Mouse (Mus musculus) right cerebral cortex, postnatal 4 days (tissue): ENCODE results near the gene Bcl11b.

Experiments
- DNase-seq: peaks from one replicate; pipeline ENCODE4 v3.0.0-alpha.2; 2022

The Bcl11b gene

DNA sequence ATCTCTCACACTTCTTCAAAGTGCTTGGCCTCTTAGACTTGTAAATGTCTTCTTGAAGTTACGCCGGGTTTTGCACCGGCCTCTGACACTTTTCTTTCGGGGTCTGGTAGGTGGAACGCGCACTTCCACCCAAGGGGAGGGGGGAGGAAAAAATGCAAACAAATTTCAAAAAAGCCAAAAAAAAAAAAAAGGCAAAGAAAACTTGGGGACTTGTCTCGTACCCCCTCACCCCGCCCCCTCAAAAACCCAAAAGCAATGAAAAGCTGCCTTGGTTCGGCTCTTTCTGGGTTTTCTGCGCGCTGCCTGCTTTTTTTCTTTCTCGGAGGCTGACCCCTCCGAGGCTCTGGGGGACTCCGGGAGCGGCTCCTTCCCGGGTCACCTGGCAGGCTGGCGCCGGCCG, at the start of gene Bcl11b:
Gene Bcl11b, minus strand, starts transcription at position 120 of the 400 bp plus-strand sequence.
- no peak for DNase-seq

DNA sequence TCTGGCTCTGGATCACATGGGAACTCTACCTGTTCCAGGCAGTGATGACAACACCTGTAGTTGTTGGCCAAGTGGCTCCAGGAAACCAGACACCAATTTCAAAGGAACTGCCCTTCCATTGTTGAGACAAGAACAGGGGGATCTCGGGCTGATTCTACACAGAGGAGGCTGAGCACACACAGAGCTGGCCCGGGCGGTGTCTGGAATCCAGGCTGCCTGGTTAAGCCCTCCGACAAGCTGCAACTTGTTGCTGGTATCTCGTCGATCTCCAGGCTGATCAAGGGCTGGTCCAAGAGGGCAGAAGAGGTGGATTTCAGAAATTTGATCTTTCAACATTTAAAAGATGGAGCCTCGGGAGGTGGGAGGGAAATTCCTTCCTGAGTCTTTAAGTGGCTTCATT, 47.6 kb upstream of the Bcl11b start:
- DNase-seq: no peak

DNA sequence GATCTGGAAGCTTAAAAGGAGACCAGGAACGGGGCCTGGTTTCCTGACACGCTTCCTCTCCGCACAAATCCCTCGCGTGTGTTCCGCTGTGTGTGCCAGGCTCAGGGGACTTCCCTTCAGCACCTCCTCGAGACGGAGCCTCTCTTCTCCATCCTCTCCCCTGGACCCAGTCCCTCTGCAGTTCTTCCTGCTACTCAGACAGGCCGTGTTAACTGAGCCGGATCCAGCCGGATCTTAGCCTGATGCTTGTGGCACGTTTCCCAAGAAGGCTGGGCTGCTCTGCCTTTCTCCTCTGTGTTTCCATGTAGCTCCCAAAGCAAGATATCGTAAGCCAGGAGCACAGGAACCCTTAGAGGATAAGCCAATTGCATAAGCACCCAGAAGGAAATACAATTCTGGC, 46.2 kb upstream of the Bcl11b start:
- DNase-seq: no peak

DNA sequence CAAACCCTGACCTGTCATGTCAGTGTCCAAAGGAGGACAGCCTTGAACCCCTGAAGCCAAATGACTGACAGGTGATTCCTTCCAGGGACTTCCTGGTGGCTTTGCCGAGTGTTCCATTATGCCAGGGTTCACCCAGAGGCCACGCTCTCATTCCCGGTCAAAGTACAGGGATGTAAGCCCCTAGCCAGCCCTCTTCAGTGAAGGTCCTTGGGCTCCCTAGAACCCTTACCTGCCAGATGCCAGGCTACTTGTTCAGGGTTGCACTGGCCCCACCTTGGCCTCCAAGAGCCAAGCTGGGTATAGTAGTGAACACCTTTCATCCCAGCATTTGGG, 38.8 kb upstream of the Bcl11b start:
- no peak for DNase-seq

DNA sequence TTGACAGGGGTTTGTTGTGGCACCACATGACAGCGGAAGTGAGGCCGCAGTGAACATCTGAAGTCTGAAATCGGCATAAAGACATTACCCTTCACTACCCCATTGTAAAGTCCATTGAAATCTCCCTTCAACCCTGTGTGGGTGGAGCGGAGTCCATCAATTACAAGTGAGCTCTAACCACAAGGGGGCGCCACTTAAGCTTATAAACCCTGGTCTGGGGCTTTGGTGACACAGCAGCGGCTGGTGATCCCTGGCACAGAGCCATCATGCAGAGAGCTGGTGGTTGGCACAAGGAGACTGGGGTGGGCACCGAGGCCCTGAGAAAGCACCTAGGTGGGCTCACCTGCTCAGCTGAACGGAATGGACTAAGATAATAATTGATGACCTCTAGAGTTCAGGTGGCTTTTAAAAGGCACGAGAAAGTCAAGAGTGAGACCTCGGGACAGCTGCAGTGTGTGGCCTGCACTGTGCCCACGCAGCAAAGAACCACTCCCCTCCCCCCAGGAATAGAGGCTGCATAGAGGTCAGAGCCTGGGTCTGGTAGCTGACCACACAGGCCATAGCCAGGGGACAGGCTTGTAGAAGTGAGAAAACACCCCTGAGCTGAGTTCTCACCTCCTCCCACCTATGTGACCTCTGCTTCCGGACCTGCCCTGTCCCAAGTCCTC, 38.3 kb upstream of the Bcl11b start:
- peak; percentile 83 for DNase-seq

DNA sequence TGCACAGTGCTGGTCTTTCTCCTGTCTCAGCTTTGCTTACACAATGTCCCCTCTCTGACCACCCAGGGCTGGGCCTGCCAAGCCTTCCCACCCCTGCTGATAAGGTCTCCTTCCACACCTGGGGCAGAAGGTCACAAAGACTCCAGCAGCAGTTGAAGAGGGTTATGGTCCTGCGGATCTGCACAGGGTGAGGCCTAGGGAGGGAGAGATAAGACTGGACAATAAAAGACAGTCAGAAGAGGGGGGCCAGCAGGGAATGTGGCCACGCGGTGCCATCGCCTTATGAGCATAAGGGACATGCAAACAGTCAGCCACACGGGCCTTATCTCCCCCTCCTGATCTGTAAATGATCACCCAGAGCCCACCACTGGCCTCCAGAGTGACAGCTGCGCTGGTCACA, 34.0 kb upstream of the Bcl11b start:
- DNase-seq: no peak

DNA sequence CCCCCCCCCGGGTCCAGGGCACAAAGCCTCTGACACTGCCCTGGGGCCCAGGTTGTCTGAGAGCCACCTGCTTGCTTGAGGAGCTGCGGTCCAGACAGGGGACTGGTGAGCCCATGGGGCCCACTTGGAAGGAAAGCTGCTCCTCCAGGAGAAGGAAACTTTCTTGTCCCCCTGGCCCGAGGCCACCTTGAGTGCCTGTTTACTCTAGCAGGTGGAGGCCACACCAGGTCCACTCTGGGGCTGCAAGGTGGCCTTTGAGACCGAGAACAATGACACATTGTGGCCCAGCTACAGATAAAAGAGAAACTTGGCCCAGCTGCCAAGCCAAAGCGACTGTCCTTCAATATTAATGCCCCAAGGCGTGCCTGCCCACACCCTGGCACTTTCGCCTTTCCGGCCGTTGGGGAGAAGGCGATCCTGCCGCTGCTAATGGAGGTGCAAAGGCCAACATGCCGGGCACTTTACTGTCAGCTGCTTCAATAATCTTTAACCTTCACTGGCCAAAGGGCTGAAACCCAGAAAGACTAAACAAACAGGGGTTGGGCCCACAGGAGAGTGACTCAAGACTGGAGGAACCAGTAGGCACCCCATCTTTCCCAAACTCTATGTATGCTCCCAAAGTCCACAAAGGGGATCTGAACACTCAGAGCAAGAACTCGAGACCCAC, 32.1 kb upstream of the Bcl11b start:
- no peak for DNase-seq

DNA sequence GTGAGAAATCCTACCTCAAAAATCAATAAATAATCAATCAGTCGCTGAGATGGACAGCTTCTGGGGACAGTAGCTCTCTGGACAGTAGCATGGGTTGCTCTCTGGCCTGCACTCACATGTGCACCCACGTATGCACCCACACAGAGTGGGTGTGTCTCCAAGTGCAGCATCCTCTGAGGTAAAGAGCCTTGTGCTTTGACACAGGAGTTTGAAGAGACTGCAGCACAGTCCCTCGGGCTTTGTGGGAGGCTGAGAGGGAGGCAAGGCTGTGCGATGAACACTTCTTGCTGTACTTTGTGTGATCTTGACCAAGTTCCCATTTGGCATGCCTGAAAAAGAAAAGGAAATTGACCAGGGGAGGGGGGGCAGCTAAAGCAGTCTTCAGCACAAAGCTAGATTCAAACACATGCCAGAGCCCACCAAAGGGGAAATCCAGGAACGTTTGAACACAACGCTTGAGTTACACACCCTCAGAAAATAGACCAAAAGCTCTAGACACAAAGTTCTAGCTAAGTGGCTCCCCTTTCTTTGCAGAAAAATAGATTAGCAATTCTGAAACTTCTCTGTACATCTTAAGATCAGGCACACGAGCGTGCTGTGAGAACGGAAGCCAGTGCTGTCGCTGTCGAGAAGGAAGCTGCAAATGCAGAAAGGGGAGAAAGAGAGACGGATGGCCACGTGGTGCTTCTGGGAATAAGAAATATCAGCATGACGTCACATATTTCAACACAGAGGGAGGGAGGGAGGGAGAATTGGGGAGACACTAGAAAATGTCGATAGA, 19.6 kb upstream of the Bcl11b start:
- no peak for DNase-seq

DNA sequence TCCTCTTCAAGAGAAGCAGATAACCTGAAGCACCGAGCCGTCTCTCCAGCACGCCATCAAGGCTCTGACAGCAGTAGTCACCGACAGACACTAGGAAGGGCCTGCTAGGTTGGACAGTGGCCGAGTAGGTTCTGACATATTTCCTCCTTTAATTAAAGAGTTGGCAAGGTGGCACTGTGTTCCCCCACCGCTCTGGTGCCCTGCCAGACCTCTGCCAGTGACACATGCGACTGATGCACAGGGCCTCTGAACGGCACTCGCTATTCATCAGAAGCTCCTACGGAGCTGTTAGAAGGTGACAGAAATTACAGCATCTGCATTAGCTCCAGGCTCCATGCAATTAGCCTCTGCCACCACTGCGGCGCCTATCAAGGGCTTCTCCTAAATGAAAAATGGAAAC, 8.6 kb upstream of the Bcl11b start:
- DNase-seq: no peak

DNA sequence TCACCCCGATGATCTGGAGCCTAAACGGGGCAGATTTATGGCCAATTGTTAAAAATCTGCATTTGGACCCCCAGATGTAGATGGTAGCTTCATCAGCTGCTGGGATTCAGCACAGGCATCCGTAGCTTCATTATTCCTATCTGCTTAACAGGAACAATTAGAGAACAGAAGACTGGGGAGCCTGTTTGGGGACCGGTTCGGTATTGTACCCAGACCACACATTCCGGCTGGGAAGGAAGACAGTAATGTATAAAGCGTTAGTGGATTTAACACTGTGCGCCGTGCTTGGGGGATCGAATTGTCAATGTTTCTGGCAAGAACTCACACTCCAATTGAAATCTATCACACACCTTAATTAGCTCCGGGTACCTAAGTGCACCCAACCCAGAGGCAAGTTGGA, 6.9 kb upstream of the Bcl11b start:
- DNase-seq: no peak

DNA sequence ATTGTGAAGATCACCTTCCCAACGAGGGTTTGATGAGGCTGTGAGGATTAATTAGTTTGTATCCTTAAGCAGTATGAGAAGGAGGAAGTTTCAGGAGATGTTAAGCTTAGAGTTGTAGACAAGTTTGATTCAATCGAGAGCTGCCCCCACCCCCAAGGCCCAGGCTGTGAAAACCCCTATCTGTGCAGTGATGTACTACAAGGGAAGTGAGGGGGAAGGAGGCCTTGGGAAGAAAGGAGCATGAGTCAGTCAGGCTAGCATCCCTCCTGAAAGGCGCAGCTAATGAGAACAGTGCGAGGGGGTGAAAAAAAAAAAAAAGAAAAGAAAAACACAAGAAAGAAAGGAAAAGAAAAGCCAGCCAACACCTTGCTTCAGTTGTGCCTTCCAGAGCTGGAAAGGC, 5.8 kb upstream of the Bcl11b start:
- DNase-seq: no peak

DNA sequence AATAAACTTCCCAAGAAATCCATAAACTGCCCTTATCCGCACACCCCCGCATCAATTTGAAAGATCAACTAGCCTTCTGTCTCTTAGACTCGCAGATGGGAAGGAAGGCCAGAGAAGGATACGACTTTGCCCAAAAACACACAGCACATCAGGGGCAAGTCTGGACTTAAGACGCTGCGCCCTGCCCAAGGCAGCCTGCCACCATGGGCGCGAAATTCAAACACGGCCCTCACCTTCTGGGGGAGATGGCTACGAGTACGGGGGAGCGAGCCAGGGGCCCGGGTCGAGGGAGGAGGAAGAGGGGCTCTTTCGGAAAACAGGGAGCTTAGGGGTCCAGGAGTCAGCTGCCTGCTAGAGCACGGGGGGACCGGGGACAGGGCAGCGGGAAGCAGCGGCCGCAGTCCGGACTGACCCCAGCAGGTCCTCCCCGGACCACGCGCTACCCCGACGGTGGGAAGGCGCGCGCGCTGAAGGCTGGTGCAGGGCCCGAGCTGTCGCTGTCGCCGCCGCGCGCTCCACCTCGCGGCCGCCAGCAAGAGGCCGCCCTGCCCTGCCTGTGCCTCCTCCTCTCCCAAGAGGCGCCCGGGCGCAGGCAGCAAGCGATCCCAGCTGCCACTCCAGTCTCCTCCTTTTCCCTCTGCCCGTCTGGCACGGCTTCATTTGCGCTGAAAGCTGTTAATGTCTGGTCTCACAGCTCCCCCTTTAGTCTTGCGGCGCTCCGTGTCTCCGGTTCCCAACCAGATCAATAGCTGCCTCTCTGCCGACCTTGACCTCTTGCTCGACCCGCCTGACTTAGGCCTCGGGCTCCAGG, 2.6 kb upstream of the Bcl11b start:
- peak; percentile 78 for DNase-seq

DNA sequence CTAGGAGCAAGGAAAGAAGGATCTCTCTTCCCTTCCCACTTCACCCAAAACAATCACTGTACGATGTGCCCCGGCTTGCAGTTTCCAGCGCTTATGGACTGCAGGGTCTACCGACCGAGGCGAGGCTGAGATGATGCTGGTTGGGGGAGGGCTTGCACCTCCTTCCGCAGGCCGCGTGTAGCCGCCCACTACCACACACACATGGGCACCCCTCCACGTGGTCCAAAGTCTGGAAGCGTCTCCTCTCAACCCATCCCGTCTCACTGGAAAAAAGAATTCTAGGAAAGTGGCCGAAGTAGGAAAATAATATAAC, 2.0 kb upstream of the Bcl11b start:
- DNase-seq: no peak

DNA sequence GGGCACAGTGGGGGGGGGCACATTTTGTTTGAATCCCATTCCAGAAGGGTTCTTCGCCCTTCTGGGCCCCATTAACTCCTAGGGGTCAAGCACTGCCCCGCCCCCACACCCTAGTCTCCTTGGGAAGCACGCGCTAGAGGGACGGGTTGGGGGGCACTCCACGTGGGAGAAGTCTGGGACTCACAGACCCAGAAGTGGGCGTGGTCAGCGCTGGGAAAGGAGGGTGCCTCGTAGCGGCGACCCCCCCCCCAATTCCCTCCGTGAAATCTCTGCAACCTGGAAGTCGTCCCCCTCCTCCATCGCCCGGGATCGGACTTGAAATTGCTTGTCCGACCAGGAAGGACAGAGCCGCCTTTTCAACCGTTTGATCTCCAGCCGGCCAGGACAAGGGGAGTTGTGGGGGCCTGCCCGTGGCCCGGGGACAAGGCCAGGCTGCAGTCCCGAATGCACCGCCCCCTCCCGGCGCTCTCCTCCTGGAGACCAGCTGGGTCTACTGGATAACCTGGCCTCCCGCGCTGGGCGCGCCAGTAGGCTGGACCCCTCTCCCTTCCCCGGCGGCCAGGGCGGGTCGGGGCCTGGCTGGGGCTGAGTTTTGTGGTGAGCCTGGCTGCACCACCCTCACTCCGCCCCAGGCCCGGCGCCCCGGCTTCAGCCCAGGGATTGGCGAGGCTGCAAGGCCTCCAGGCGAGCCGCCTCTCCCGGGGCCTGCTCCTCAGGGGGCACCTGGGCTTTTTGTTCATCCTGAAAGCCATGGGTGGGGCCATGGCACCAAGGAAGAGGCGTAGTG, 1.5 kb upstream of the Bcl11b start:
- DNase-seq: no peak

DNA sequence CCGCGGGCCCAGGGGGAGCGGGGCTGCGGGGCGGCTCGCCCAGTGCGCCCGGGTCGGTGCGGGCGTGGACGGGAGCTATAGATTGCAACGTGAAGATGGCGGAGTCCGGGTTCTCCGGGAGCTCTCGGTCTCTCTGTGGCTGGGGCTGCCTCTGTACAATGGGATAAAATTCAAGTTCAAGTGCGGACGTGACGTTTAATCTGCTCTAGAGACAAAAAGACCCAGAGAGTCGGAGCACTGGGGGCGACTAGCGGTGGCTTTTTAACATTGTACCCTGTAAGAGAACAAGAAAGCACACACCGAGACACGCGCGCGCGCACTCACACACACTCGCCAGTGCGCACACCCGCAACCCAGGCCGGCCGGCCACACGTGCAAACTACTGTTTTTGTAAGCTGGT, 526 bp upstream of the Bcl11b start:
- DNase-seq: peak; percentile 76

DNA sequence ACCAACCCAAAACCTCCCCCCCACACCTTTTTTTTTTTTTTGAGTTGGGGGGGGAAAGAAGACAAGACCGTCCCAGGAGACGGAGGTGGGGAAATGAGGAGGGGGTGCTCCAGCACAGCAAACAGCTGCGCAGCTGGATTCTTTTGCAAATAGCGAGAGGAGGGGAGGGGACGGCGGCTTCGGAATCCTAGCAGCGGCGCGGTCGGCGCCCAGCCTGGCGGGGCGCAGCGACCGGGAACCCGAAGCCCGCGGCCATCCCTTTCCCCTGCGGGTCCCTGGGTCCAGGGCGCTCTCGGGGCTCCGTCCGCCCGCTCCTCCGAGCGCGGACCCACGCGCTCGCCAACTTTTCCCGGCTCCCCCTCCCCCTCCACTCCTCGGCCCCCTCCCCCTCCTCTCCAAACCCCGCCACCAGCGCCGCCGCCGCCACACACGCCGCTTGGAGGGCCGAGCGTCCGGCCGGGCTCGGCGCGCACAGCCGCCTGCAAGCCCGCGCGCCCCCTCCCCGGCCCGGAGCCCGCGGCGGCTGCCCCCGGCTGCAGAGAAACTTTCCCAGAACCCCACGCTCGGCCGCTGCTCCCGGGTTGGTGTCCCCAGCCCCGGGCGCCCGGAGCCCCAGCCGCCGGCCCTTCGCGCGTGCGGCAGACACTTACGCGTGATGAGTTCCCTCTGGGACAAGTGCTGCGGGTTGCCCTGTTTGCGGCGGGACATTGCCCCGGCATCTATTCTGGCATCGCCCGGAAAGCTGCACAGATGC, 789 bp downstream of the Bcl11b start:
- no peak for DNase-seq

DNA sequence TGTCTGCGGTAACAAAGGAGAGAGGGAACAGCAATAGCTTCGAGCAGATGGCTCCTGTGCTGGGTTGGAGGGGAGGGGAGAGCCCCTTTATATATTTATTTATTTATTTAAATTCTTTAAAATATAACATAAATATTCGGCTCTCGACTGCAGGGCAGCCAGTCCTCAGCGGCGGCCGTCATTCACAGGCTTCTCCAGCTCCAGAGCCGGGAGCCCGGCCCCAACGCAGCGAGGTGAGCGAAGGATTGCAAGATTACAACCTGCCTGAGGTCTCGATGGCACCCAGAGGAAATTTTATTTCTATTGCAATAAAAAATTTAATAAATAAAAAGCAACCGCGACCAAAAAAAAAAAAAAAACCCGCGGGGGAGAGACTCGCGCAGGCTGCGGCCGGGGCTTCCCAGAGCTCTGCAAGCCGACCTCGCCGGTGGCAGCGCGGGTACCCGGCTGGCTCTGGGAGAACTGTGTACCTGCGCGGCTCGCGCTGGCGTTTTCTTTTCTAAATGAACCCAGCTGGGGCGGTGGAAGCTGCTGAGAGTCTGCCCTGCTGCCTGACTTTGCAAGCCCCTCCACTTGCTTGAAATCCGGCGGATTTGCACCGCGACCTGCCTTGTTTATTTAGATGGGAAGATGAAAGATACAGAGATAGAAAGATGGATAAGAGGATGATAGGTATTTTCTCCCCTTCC, 1.6 kb downstream of the Bcl11b start:
- no peak for DNase-seq

DNA sequence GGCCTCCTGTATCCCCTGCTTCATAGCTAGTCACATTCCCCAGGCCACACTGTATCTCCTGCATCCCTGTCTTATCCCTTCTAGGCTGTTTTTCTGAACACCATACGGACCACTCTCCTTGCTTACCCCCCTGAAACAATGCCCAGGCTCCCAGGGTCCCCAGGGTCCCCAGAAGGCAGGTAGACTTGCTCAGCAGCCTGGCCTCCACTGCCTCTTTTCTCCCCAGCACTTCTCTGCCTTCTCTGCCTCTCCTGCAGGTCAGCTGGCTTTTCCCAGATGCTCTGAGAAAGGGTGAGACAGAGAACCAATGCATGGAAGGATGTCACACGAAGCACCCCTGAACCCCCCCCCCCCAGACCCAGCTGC, 2.7 kb downstream of the Bcl11b start:
- DNase-seq: no peak

DNA sequence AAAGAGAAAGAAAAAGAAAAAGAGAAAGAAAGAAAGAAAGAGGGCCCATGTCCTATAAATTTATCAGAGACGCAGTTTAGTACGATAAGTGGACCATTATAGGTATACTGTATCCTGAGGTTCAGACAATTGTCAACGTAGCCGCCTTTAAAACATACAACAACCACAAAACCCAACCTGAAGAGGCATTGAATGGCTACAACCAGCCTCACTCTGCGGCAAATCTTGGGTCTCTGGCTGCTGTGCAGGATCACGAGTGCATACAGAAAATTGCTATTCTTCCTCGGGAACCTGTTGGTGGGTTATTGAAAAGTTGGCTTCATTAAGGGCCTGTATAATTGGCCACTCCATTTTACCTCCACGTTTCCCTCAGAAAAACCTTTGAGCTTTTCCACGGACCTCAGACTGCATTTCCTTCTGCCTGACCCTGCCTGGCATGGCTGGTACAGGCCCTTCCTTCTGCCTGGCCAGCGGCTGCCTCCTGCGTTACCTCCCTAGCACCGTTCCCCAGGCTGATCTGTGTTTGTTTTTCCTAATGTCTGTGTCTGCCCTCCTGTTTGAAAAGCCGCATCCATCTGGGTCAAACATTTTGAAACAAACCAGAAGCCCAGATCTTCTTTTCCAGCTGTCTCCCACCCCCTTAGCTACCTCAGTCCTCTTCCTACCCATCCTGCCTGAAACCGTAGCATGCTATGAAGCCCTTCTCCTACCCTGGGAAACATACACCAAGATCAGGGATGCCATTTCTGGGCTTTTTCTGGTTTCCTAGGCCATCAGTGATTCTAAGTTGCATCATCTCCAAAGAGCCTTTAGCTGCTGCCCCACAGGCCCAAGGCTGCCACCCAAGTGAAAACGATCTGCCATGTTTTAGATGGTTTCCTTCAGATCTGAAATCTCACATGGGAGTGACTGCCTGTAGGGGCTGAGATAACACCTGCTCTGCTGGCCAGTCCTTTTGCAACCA, 3.4 kb downstream of the Bcl11b start:
- DNase-seq: no peak

DNA sequence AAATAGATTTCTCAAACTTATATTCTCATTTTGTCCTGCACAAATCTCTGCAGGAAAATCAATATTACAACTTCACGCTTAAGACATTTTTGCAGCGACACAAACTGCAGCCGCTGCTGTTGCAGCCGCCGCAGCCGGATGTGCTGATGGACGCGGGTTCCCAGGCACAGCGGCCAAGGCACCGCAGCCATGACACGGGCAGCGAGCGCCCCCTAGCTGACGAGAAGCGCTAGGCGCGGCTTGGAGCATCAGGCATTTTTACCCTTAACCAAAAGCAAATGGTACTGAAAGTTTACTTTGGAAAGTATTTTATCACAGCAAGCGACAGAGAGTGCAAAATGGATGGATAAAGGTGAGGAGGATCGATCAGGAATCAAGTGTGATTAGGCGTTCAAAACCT, 4.7 kb downstream of the Bcl11b start:
- peak; percentile 90 for DNase-seq
